Mouse (Mus musculus) kidney, postnatal 0 days (tissue): ENCODE data around the gene Sars. TPM values are rescaled to one million over a fixed set of nuclear protein-coding genes. Genes with fewer than 3 reads are reported as not detected.
A peak's percentile ranks its signal among the peaks of the same experiment; 100 is the strongest.

Experiments
- ATAC-seq: fragments of 200-750 bp; cut with Nextera tagmentation; replicated peaks from 2 replicates; pipeline ENCODE4 v1.8.0; 2017; ENCODE audit warnings: low read depth, moderate number of reproducible peaks, moderate TSS enrichment, moderate library complexity; ENCODE audit not compliant: low FRiP score
- DNase-seq: peaks from one replicate; pipeline ENCODE4 v3.0.0-alpha.2; 2016; ENCODE audit warnings: low spot score
- H3K27ac ChIP-seq: fragments of 300-500 bp; sonication (generic); 2 replicates; pipeline ENCODE4 v1.5.1; 2014; ENCODE audit warnings: mild to moderate bottlenecking
- H3K27me3 ChIP-seq: fragments of 300-500 bp; sonication (generic); 2 replicates; pipeline ENCODE4 v1.6.1; 2014; ENCODE audit warnings: low read length, mixed read lengths; ENCODE audit not compliant: insufficient read depth
- H3K36me3 ChIP-seq: fragments of 300-500 bp; sonication (generic); 2 replicates; pipeline ENCODE4 v1.6.1; 2014; ENCODE audit warnings: low read length, mixed read lengths; ENCODE audit not compliant: insufficient read depth
- H3K4me1 ChIP-seq: fragments of 300-500 bp; sonication (generic); replicated peaks from 2 replicates; pipeline ENCODE4 v1.6.1; 2014; ENCODE audit warnings: antibody characterized with exemption, low read length, mixed read lengths; ENCODE audit not compliant: insufficient read depth
- H3K4me2 ChIP-seq: fragments of 300-500 bp; sonication (generic); 2 replicates; pipeline ENCODE4 v1.6.1; 2014; ENCODE audit warnings: mild to moderate bottlenecking, low read length, moderate library complexity, mixed read lengths
- H3K4me3 ChIP-seq: fragments of 300-500 bp; sonication (generic); replicated peaks from 2 replicates; pipeline ENCODE4 v1.5.1; 2014; ENCODE audit warnings: low read depth, low read length
- H3K9ac ChIP-seq: fragments of 300-500 bp; sonication (generic); 2 replicates; pipeline ENCODE4 v1.6.1; 2014; ENCODE audit warnings: low read depth, low read length
- H3K9me3 ChIP-seq: fragments of 300-500 bp; sonication (generic); replicated peaks from 2 replicates; pipeline ENCODE4 v1.6.1; 2016; ENCODE audit warnings: low read length, inconsistent platforms, mixed read lengths
- CTCF ChIP-seq: IDR thresholded peaks from 2 replicates; pipeline ENCODE4 v1.5.1; 2016; ENCODE audit warnings: antibody characterized with exemption, low read depth, mild to moderate bottlenecking, moderate library complexity
- WGBS: fragments of 180-500 bp; shearing (Covaris S2); extraction: QIAGEN DNeasy Blood & Tissue Kit; methylation state at CpG from one replicate; pipeline ENCODE4 v1.1.7; 2014; 5-methylcytosine and 5-hydroxymethylcytosine counted together
- polyA plus RNA-seq: library from polyadenylated mRNA; unstranded; fragments of >200 nt; fragmentation: Nextera tagmentation; extraction: Ambion mirVana; gene quantifications from 2 replicates; pipeline ENCODE4 v1.2.1, GENCODE M21; 2015

Gene Sars
- polyA plus RNA-seq: 118 and 135 TPM in 2 replicates

DNA sequence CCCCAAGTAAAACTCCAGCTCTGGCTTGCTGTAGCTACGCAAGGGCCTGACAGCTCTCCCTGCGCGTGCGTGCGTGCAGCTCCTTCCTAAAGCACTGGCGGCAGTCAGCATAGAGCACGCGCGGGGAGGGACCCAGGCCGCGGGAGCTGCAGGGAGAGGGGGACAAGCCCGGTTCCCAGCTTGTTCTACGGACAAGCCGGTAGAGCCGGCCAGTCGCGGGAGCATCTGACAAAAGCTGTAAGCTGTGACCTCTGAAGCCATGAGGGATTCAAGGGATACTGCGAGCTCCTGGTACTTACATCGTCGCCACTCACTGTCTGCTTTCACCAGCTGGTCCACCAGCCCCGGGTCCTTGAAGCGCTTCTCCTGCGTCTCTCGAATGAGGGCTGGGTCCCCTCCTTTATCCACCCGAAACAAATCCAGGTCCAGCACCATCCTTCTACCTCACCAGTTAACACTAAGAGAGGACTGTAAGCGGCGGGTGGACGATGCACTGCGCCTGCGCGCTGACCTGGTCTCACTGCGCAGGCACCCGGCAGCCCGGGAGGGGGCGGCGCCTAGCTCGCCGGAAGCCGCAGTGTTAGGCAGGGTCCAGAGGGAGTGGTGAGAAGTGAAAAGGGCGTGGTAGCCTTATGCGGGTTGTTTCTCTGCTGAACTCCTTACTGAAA is at the start of gene Sars:
Gene Sars, minus strand, starts transcription at position 512 of the 668 bp plus-strand sequence.
- WGBS: under 1% methylated on average over 41 of the region's 41 CpGs
- no peaks in the 10 kb centered on the region for H3K9me3 ChIP-seq
- peak within 1 kb of the TSS; percentile 72 for H3K4me2 ChIP-seq
- peak; percentile 58 for TF ChIP-seq CTCF
- DNase-seq: peak; percentile 96
- ATAC-seq: peak; percentile 96
- H3K36me3 ChIP-seq: no peaks in the 10 kb centered on the region; the same call in 1 of the 2 replicates
- H3K27ac ChIP-seq: peak within 1 kb of the TSS; percentile 48
- H3K27me3 ChIP-seq: no peaks in the 10 kb centered on the region
- peak within 1 kb of the TSS; percentile 49 for H3K4me3 ChIP-seq
- H3K4me1 ChIP-seq: peaks cover 4% of the 10 kb centered on the region; the same call in 1 of the 2 replicates
- peak within 1 kb of the TSS; percentile 60 for H3K9ac ChIP-seq

DNA sequence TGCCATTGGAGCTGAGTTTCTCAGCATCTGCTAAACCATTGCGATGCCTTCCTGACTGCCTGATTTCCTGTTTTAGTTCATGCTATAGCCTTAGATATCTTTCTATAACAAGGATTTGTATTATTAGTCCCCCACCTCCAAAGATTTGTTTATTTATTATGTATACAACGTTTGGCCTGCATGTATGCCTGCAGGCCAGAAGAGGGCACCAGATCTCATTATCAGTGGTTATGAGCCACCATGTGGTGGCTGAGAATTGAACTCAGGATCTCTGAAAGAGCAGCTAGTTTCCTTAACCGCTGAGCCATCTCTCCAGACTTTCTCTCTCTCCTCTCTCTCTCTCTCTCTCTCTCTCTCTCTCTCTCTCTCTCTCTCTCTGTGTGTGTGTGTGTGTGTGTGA is 45.0 kb upstream of the Sars start:
- Histone ChIP-seq H3K27ac (no peak overlapping the region), H3K4me3 (no peak overlapping the region), H3K9me3 (no peaks in the 10 kb centered on the region), H3K4me1 (peaks cover under 1% of the 10 kb centered on the region; the same call in 1 of the 2 replicates), H3K9ac (no peak overlapping the region), H3K36me3 (no peaks in the 10 kb centered on the region), H3K4me2 (no peak overlapping the region), H3K27me3 (no peaks in the 10 kb centered on the region)
- ATAC-seq (no peak), DNase-seq (no peak)
- WGBS: 49% methylated on average over 3 of the region's 3 CpGs
- TF ChIP-seq CTCF: peak; percentile 62

- H3K36me3 ChIP-seq: no peaks in the 10 kb centered on the region
- H3K9me3 ChIP-seq: no peaks in the 10 kb centered on the region
- WGBS: 89% methylated on average over 4 of the region's 4 CpGs
- no peak overlapping the region for H3K27ac ChIP-seq
- no peak for TF ChIP-seq CTCF
- no peak overlapping the region for H3K9ac ChIP-seq
- no peak overlapping the region for H3K4me2 ChIP-seq
- no peak overlapping the region for H3K4me3 ChIP-seq
- no peaks in the 10 kb centered on the region for H3K4me1 ChIP-seq
- no peaks in the 10 kb centered on the region for H3K27me3 ChIP-seq
- ATAC-seq (no peak), DNase-seq (no peak)
These were observed 39.7 kb upstream of the Sars start for GRCm38 (mm10) chr3:108484749-108485148.

GRCm38 (mm10) chr3:108478800-108479199 is 33.8 kb upstream of the Sars start:
- no peak overlapping the region for H3K4me2 ChIP-seq
- no peaks in the 10 kb centered on the region for H3K4me1 ChIP-seq
- H3K9ac ChIP-seq: no peak overlapping the region
- H3K36me3 ChIP-seq: no peaks in the 10 kb centered on the region
- WGBS: 79% methylated on average over 4 of the region's 4 CpGs
- ATAC-seq (no peak), DNase-seq (no peak)
- no peak overlapping the region for H3K27ac ChIP-seq
- no peaks in the 10 kb centered on the region for H3K9me3 ChIP-seq
- H3K4me3 ChIP-seq: no peak overlapping the region
- H3K27me3 ChIP-seq: no peaks in the 10 kb centered on the region
- no peak for TF ChIP-seq CTCF

GRCm38 (mm10) chr3:108476761-108477619 is 32.0 kb upstream of the Sars start:
- Histone ChIP-seq H3K4me2 (no peak overlapping the region), H3K9ac (0 out of 2 replicates have a peak overlapping the region, but pooled peaks have one; percentile 3), H3K4me3 (no peak overlapping the region), H3K36me3 (no peaks in the 10 kb centered on the region), H3K27me3 (no peaks in the 10 kb centered on the region), H3K4me1 (no peaks in the 10 kb centered on the region), H3K27ac (peak overlapping the region; percentile 68), H3K9me3 (no peaks in the 10 kb centered on the region)
- peak; percentile 88 for ATAC-seq
- WGBS: 26% methylated on average over 14 of the region's 14 CpGs
- DNase-seq: peak; percentile 69
- TF ChIP-seq CTCF: no peak

DNA sequence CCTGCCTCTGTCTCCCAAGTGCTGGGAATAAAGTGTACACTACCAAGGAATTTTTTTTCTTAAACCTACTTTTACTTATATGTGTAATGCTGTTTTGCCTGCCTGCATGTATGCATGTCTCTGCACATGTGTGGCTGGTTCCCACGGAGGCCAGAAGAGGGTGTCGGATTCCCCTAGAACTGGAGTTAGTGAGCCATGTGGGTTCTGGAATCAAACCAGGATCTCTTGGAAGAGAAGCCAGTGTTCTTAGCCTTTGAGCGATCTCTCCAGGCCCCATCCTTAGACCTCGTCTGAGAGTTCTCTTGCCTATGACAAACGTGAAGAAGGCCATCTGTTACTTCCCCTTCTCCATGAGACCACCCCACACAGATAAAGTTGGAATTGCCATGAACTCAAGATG is 30.5 kb upstream of the Sars start:
- Histone ChIP-seq H3K4me1 (no peaks in the 10 kb centered on the region), H3K27ac (no peak overlapping the region), H3K4me3 (no peak overlapping the region), H3K9me3 (no peaks in the 10 kb centered on the region), H3K27me3 (no peaks in the 10 kb centered on the region), H3K36me3 (no peaks in the 10 kb centered on the region), H3K4me2 (no peak overlapping the region), H3K9ac (no peak overlapping the region)
- TF ChIP-seq CTCF: no peak
- ATAC-seq: no peak
- peak; percentile 10 for DNase-seq
- WGBS: 58% methylated on average over 5 of the region's 5 CpGs
